Mouse (Mus musculus): ENCODE data around the gene Senp1. TPM values are rescaled to one million over a fixed set of nuclear protein-coding genes. Genes with fewer than 3 reads are reported as not detected.
A peak's percentile ranks its signal among the peaks of the same experiment; 100 is the strongest.

Senp1 gene
- polyA plus RNA-seq, 1 experiment from 2014 or later, result 23.3 TPM

DNA sequence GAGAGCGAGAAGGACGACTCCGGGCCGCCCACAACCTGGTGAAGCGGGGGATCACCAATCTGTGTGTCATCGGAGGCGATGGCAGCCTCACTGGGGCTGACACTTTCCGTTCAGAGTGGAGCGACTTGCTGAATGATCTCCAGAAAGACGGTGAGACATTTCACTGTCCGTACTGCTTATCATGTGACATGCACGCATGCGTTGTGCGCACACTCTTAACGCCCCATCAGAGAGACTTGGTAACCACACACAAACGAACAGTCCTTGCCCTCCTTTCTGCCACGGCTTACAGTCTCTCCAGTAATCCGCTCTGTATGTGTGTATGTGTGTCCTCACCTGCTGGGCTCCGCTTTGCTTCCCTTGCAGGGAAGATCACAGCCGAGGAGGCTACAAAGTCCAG lies 27.3 kb upstream of the Senp1 start:
- Histone ChIP-seq H3K27me3 (no peaks in the 10 kb centered on the region), H3K4me2 (no peak overlapping the region), H3K27ac (no peak overlapping the region), H3K36me3 (peaks cover 88% of the 10 kb centered on the region), H3K4me1 (replicated peaks) (no peaks in the 10 kb centered on the region), H3K4me3 (no peak overlapping the region), H3K9ac (no peak overlapping the region), H3K9me3 (no peaks in the 10 kb centered on the region)
- 94% methylated on average over 20 of the region's 20 CpGs for WGBS
- no peak for ATAC-seq (ENCODE audit: low FRiP score)

DNA sequence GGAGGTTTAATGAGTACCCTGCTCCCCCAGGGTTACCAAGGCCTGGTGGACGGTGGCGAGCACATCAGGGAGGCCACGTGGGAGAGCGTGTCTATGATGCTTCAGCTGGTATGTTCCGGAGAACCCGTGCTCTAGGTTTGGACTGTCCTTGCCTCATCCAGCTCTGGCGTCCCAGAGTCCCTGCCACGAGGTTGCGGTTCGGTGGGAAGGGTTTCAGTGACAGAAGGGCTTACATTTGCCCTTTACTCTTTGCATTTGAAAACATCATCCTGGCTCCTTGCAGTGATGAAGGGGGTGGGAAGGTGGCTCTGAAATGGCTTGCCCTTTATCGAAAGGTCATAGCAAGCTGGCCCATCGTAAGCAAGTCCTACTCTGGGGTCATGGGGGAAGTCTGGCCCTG lies 25.8 kb upstream of the Senp1 start:
- H3K9me3 ChIP-seq, result no peaks in the 10 kb centered on the region
- 85% methylated on average over 12 of the region's 12 CpGs for WGBS
- H3K4me3 ChIP-seq, result no peak overlapping the region
- peaks cover 87% of the 10 kb centered on the region for H3K36me3 ChIP-seq
- no peak overlapping the region for H3K4me2 ChIP-seq
- H3K27ac ChIP-seq, result no peak overlapping the region
- H3K4me1 ChIP-seq (replicated peaks), result no peaks in the 10 kb centered on the region
- no peak for ATAC-seq (ENCODE audit: low FRiP score)
- H3K27me3 ChIP-seq, result no peaks in the 10 kb centered on the region
- H3K9ac ChIP-seq, result no peak overlapping the region

DNA sequence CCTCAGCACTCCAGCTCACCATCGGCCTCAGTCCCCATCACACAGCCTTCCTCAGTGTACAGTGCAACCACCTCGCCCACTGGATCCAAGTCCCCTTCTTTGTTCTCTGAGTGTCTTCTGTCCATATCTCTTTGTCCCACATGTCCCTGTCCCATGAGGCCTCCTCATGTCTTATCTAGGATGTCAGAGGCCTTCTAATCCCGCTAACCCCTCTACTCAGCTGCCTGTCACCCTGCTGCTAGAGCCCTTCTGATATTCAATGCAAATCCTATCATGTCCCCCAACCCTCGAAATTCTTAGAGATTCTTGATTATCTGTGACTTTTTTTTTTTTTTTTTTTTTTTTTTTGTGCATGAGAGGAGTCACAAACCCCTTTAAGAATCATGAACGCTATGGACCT lies 22.7 kb upstream of the Senp1 start:
- Histone ChIP-seq H3K9ac (no peak overlapping the region), H3K4me1 (replicated peaks) (no peaks in the 10 kb centered on the region), H3K27me3 (no peaks in the 10 kb centered on the region), H3K27ac (no peak overlapping the region), H3K4me2 (no peak overlapping the region), H3K9me3 (no peaks in the 10 kb centered on the region), H3K4me3 (no peak overlapping the region), H3K36me3 (peaks cover 72% of the 10 kb centered on the region)
- 86% methylated on average over 5 of the region's 5 CpGs for WGBS
- ATAC-seq (ENCODE audit: low FRiP score), result no peak

DNA sequence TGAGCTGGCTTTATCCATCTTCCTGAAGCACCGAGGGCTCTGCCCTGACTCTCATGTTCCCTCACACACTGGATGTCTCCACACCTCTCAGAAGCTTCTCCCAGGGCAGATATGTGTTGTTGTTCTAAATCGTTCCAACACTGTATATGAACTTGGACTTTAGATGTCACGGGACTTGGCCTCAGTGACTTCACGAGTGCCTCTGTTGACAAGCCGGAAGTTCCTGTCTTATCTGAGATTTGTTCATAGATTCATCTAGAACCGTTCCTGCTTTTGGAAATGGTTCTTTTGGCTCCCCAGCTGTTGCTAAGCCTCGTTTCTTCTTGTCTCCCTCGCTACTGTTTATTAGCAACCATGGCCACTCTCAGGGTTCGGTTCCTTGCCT lies 22.2 kb upstream of the Senp1 start:
- Histone ChIP-seq H3K27me3 (no peaks in the 10 kb centered on the region), H3K9me3 (no peaks in the 10 kb centered on the region), H3K4me2 (no peak overlapping the region), H3K27ac (no peak overlapping the region), H3K4me3 (no peak overlapping the region), H3K4me1 (replicated peaks) (no peaks in the 10 kb centered on the region), H3K9ac (no peak overlapping the region), H3K36me3 (peaks cover 66% of the 10 kb centered on the region)
- no peak for ATAC-seq (ENCODE audit: low FRiP score)
- 94% methylated on average over 9 of the region's 9 CpGs for WGBS

DNA sequence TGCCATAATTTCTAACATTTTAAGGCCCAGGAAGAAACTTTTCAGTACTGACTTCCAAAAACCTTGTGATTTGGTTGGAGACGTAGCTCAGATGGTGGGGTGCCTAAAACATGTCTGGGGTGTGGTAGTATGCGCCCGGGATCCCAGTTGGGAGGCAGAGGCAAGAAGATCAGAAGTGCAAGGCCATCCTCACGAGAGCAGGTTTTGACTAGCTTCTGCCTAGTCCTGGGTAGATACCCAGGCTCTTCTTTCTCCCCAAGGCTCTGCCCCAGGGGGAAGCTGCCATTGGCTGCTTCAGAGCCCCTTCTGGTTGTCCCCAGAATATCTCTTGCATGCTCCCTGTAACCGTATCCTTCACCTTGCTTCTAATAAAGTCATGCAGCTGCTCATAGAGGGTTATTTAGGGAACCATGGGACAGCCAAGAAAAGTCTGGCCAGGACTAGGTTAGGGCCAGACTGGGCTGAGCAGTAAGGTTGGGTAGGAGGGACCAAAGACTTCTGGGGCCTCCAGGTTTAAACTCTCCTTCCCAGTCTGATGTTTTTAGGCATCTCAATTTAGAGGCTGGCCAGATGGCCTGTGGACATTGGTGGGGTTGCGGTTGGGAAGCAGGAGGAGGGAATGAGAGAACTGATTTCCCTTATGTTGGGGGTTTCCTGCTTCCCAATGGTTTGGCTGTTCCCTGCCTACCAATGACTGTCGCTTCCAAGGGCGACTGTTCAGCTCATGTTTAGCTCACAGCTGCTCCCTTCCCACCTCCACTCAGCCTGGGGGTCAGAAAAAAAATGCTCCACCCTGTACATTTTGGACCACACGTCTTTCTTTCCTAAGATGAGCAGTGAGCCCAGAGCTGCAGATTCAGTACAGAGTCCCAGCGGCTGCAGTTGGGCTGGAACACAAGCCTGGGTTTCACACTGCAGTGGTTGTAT lies 21.6 kb upstream of the Senp1 start:
- WGBS, result 87% methylated on average over 10 of the region's 10 CpGs
- Histone ChIP-seq H3K4me2 (no peak overlapping the region), H3K9me3 (no peaks in the 10 kb centered on the region), H3K4me3 (no peak overlapping the region), H3K36me3 (peaks cover 60% of the 10 kb centered on the region), H3K4me1 (replicated peaks) (peaks cover 5% of the 10 kb centered on the region), H3K27ac (no peak overlapping the region), H3K9ac (no peak overlapping the region), H3K27me3 (no peaks in the 10 kb centered on the region)
- ATAC-seq (ENCODE audit: low FRiP score), result no peak

DNA sequence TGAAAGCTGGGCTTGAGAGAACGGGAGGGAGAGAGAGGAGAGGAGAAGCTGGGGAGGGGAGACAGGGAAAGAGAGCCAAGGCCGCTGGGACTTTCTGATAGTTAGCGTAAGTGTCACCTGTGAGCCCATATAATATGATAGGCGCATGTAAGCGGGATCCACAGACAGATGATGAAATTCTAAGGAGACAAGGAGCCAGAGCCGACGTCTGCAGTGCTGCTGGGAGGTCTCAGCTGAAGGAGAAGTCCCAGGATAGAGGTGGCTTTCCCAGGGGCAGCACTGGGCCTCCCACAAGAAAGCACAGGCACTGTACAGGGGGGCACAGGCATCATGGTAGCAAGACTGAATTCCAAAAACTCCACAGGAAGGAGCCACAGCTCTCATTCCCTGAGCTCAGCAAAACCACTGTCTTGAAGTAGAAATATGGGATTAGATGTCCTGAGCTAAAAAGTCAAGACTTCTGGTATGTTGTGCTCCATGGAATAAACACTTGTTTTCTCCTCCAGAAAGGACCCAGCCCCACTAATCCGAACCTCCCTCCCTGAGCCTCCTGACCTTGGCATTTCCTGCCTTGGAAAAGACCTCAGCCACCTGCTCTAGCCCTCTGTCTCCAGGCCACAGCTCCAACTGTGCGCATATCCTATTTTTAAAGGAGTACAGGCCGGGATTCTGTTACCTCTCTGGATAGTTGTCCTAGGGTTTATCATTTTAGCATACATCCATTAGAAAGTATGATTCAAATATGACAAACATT lies 20.7 kb upstream of the Senp1 start:
- ATAC-seq (ENCODE audit: low FRiP score), result no peak

DNA sequence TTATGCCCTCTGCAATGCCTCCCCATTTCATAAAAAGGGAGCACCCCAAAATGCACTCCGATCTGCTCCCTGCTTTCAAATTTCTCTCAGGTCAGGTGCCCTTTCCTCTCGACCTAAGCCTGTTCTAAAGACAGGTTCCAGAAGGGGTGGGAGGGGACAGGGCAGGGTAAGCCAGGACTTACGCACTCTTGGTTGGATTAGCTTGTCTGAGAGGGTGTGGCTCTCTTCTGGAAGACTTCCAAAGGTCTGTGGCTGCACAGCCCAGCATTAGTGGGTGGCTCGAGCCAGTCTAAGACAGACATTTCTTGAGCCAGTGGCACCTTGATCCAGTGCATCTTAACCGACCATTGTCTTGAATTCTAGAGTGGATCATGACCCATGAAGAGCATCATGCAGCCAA lies 18.2 kb upstream of the Senp1 start:
- 87% methylated on average over 5 of the region's 5 CpGs for WGBS
- peaks cover 27% of the 10 kb centered on the region for H3K4me1 ChIP-seq (replicated peaks)
- no peaks in the 10 kb centered on the region for H3K27me3 ChIP-seq
- H3K9ac ChIP-seq, result no peak overlapping the region
- no peaks in the 10 kb centered on the region for H3K9me3 ChIP-seq
- H3K4me3 ChIP-seq, result no peak overlapping the region
- no peak overlapping the region for H3K4me2 ChIP-seq
- no peak for ATAC-seq (ENCODE audit: low FRiP score)
- H3K27ac ChIP-seq, result no peak overlapping the region
- H3K36me3 ChIP-seq, result peaks cover 34% of the 10 kb centered on the region

More for the DNA sequence above, 20.7 kb upstream of the Senp1 start:
- Histone ChIP-seq H3K4me1 (replicated peaks) (peaks cover 12% of the 10 kb centered on the region), H3K9me3 (no peaks in the 10 kb centered on the region), H3K27me3 (no peaks in the 10 kb centered on the region), H3K4me2 (no peak overlapping the region), H3K9ac (no peak overlapping the region), H3K36me3 (peaks cover 53% of the 10 kb centered on the region), H3K27ac (no peak overlapping the region), H3K4me3 (no peak overlapping the region)
- WGBS, result 79% methylated on average over 10 of the region's 10 CpGs

DNA sequence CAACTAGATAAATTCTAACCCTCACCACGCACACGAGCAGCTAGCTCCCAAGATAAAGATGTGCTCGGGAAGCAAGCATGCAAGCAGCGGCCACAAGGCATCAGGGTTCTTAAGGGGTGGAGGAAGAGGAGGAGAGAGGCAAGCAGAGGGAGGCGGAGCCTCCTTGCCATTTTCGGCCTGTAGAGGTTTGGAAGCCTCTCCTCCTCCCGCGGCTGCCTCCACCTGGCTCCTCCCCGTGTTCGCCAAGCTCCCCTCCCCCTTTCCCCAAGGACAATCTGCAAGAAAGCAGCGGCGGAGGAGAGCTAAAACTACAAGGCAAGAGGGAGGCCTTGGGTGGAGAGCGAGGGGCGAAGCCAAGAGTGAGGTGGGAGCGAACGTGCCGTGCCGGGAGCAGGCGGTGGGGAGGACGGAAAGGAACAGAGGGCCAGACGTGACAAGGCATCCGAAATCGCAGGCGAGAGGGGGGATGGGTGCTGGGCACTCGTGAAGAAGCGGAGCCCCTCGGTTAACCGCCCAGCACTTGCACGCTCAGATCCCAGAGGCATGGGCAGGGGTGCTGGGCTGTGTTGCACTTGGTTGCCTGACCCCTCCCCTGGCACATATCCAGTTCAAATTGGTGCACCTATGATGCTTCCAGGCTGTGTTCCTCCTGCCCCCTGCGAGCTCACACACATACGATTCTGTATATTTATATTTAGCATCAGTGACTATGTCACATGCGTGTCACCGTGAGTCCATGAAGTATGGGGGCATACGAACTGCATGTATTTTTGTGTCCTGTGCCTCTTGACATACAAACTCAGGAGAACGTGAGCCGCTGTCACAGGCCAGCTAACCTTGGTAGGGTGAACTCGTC lies 15.0 kb upstream of the Senp1 start:
- H3K27ac ChIP-seq, result peak overlapping the region; percentile 89
- peak overlapping the region; percentile 86 for H3K9ac ChIP-seq
- H3K4me1 ChIP-seq (replicated peaks), result peaks cover 27% of the 10 kb centered on the region
- H3K9me3 ChIP-seq, result no peaks in the 10 kb centered on the region
- peak; percentile 95 for ATAC-seq (ENCODE audit: low FRiP score)
- WGBS, result 3% methylated on average over 37 of the region's 37 CpGs
- H3K27me3 ChIP-seq, result no peaks in the 10 kb centered on the region
- H3K36me3 ChIP-seq, result peaks cover 8% of the 10 kb centered on the region
- H3K4me3 ChIP-seq, result peak overlapping the region; percentile 71
- H3K4me2 ChIP-seq, result peak overlapping the region; percentile 69

DNA sequence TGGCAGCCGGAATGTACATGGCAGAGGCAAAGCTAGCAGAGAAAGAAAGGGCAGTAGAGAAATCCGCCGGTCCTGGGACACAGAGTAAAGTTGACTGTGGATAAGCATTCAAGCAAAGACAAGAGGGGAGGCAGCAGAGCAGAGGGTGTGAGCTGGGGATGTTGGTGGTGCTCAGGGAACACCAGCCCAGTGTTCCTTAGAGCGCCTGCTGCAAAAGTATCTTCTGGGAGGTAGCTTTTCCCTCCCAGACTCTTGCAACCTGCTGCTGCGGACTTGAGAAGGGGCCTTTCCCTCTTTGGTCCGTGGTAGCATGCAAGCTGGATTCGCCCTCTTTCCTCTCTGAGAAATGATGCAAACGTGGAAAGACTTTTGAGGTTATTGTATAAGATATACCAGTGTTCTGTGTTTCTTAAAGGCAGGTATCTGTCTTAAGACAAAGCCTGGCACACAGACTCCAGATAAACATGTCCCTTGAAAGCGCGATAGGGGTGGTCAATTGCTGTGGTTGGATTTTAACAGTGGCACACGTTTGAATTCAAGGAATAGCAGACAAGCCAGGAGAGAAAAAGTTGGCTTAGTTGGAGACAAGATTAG lies 14.3 kb upstream of the Senp1 start:
- Histone ChIP-seq H3K9ac (peak overlapping the region; percentile 86), H3K27me3 (no peaks in the 10 kb centered on the region), H3K4me2 (peak overlapping the region; percentile 69), H3K9me3 (no peaks in the 10 kb centered on the region), H3K36me3 (peaks cover 6% of the 10 kb centered on the region), H3K4me3 (peak overlapping the region; percentile 71), H3K27ac (peak overlapping the region; percentile 89), H3K4me1 (replicated peaks) (peaks cover 27% of the 10 kb centered on the region)
- ATAC-seq (ENCODE audit: low FRiP score), result peak; percentile 29
- 37% methylated on average over 11 of the region's 11 CpGs for WGBS

DNA sequence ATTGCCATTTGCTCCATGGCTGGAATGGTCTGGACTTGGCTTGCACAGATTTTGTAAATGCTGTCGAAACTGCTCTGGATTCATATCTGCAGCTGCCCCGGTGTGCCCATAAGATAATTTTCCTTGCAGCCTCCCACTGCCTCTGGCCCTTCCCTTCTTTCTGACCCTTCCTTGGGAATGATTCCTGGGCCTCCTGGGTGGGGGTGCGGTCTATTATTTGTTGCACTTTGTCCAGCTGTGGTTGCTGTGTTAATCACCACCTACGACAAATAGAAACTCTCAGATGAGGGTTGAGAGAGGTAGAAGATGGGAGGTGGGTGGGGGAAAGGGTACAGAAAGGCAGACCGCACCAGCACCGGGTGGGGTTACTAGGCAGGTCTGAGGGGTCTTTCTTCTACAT lies 13.7 kb upstream of the Senp1 start:
- WGBS, result 86% methylated on average over 6 of the region's 6 CpGs
- no peak overlapping the region for H3K4me3 ChIP-seq
- no peaks in the 10 kb centered on the region for H3K9me3 ChIP-seq
- H3K4me2 ChIP-seq, result peak overlapping the region; percentile 69; the same call in 1 of the 2 replicates
- 0 out of 2 replicates have a peak overlapping the region, but pooled peaks have one; percentile 86 for H3K9ac ChIP-seq
- peaks cover 27% of the 10 kb centered on the region for H3K4me1 ChIP-seq (replicated peaks)
- H3K36me3 ChIP-seq, result peaks cover under 1% of the 10 kb centered on the region
- no peaks in the 10 kb centered on the region for H3K27me3 ChIP-seq
- ATAC-seq (ENCODE audit: low FRiP score), result no peak
- no peak overlapping the region; the same call in 1 of the 2 replicates for H3K27ac ChIP-seq

DNA sequence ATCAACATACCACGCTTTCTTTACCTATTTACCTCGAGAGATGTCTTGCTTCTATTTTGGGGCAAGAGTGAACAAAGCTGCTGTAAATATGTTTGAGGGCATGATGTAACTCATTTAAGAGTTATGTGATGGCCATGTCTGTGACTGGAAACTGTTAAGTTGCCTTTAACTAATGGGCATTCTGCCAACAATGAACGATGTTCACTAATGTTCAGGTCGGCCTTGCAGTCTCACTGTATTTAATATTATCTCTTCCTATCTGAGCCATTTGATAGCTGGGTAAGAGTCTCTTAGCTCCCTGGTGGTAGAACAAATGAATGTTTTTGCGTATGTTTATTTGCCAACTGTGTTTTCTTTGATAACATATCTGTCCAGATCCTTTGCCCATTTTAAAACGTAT lies 13.0 kb upstream of the Senp1 start:
- H3K27me3 ChIP-seq, result no peaks in the 10 kb centered on the region
- no peak overlapping the region for H3K9ac ChIP-seq
- peaks cover 27% of the 10 kb centered on the region for H3K4me1 ChIP-seq (replicated peaks)
- WGBS, result 84% methylated on average over 6 of the region's 6 CpGs
- no peak overlapping the region for H3K4me3 ChIP-seq
- H3K36me3 ChIP-seq, result no peaks in the 10 kb centered on the region
- H3K9me3 ChIP-seq, result no peaks in the 10 kb centered on the region
- H3K27ac ChIP-seq, result no peak overlapping the region
- no peak overlapping the region for H3K4me2 ChIP-seq
- ATAC-seq (ENCODE audit: low FRiP score), result no peak

Measured in hindbrain, embryonic 13.5 days (tissue).